Mouse (Mus musculus): Measurements from ENCODE around the gene Vmn1r224. TPM values are rescaled to one million over a fixed set of nuclear protein-coding genes. Genes with fewer than 3 reads are reported as not detected.

The Vmn1r224 gene
- total RNA-seq (2021), result not detected
- long read RNA-seq, experiment 1, result 0 reads
- long read RNA-seq, experiment 2, result 0 reads

DNA sequence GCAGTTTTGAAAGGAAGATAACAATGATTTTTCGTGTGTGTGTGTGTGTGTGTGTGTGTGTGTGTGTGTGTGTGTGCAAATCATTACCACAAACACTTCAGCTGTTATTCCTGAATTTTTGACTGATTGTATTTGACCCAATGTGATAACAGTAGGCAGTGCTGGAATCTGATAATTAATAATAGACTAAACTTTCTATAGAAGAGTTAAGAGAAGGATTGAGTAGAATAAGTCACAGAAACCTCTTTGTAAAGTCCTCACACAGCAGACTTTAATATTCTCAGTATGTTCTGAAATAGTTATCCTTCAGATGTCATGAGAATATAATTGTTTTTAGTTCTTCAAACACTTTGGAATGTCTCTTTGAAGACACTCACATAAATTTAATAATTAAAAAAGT, at the start of gene Vmn1r224:
Gene Vmn1r224 (plus strand): TSS at position 301 of the 400 bp plus-strand sequence.
- intact Hi-C loops (cut with DNase I; ENCODE audit: low total_unique reads), result no loop called here
- DNase-seq, result no peak

GRCm38 (mm10) chr17:20399105-20399504, 14.8 kb upstream of the Vmn1r224 start:
- intact Hi-C loops (cut with DNase I; ENCODE audit: low total_unique reads), result no loop called here
- DNase-seq, result no peak

DNA sequence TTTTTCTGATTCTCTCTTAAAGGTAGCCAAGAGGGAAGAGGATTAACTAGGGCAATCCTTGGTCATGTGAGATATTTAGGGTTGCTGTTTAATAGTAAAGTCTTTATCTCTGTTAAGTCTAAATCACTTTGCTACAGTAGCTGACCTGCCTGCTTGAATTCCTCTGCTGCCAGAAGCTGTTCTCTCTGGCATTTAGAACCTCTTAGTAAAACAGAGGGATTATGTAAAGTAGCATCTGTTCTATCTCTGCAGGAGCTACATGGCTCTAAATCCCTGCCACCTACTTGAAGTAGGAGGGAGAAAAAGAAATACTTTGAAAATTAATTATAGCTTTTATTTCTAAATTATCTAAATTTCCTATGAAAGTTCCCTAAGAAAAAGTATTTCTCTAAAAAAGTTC, 25.3 kb downstream of the Vmn1r224 start:
- intact Hi-C loops (cut with DNase I; ENCODE audit: low total_unique reads), result no loop called here
- DNase-seq, result no peak

GRCm38 (mm10) chr17:20473311-20473710, 59.4 kb downstream of the Vmn1r224 start:
- intact Hi-C loops (cut with DNase I; ENCODE audit: low total_unique reads), result no loop called here
- no peak for DNase-seq

Other genes starting within 250 kb of the Vmn1r224 start
- gene Fpr-rs6, start 231.0 kb upstream of the Vmn1r224 start, total RNA-seq (2021), result not detected
- gene Vmn2r105, start 179.1 kb upstream of the Vmn1r224 start, total RNA-seq (2021), result not detected
- gene Vmn2r106, start 128.6 kb upstream of the Vmn1r224 start, total RNA-seq (2021), result not detected
- not detected for gene Vmn2r107, start 68.9 kb upstream of the Vmn1r224 start, total RNA-seq (2021)
- gene Vmn2r108, start 67.2 kb downstream of the Vmn1r224 start, total RNA-seq (2021), result not detected
- not detected for gene Vmn1r225, start 84.0 kb downstream of the Vmn1r224 start, total RNA-seq (2021)
- not detected for gene Vmn2r109, start 150.6 kb downstream of the Vmn1r224 start, total RNA-seq (2021)
- not detected for gene Vmn2r110, start 182.3 kb downstream of the Vmn1r224 start, total RNA-seq (2021)
- not detected for gene Fpr-rs3, start 210.7 kb downstream of the Vmn1r224 start, total RNA-seq (2021)

Data from gastrocnemius, postnatal 14 days (tissue).